Mouse (Mus musculus): ENCODE results near the gene Plekhb2. TPM values are rescaled to one million over a fixed set of nuclear protein-coding genes. Genes with fewer than 3 reads are reported as not detected.
A peak's percentile ranks its signal among the peaks of the same experiment; 100 is the strongest.

Gene Plekhb2
- total and polyA plus RNA-seq, 3 experiments = 115 to 193 (median 187) TPM

GRCm38 (mm10) chr1:34866815-34867573 lies 17.2 kb downstream of the Plekhb2 start:
- peak; percentile 90 for DNase-seq

- no peak for DNase-seq
Measured at GRCm38 (mm10) chr1:34867574-34867955, 17.8 kb downstream of the Plekhb2 start.

- DNase-seq = no peak
Measured at GRCm38 (mm10) chr1:34868391-34868790, 18.6 kb downstream of the Plekhb2 start.

- no peak for DNase-seq
Measured at GRCm38 (mm10) chr1:34869231-34869630, 19.5 kb downstream of the Plekhb2 start.

- no peak for DNase-seq
Measured at GRCm38 (mm10) chr1:34871170-34871569, 21.4 kb downstream of the Plekhb2 start.

- no peak for DNase-seq
Measured at GRCm38 (mm10) chr1:34873551-34873950, 23.8 kb downstream of the Plekhb2 start.

GRCm38 (mm10) chr1:34879611-34880010 lies 29.8 kb downstream of the Plekhb2 start:
- no peak for DNase-seq

GRCm38 (mm10) chr1:34883776-34884175 lies 34.0 kb downstream of the Plekhb2 start:
- DNase-seq = no peak

- peak; percentile 17 for DNase-seq
Measured at GRCm38 (mm10) chr1:34891559-34892289, 41.9 kb downstream of the Plekhb2 start.

GRCm38 (mm10) chr1:34892466-34892865 lies 42.7 kb downstream of the Plekhb2 start:
- DNase-seq = no peak

GRCm38 (mm10) chr1:34893331-34893730 lies 43.6 kb downstream of the Plekhb2 start:
- DNase-seq = no peak

GRCm38 (mm10) chr1:34893831-34894230 lies 44.1 kb downstream of the Plekhb2 start:
- no peak for DNase-seq

GRCm38 (mm10) chr1:34896102-34896501 lies 46.3 kb downstream of the Plekhb2 start:
- no peak for DNase-seq

- peak; percentile 55 for DNase-seq
Measured at GRCm38 (mm10) chr1:34896898-34897297, 47.1 kb downstream of the Plekhb2 start.

GRCm38 (mm10) chr1:34928656-34929055 lies 78.9 kb downstream of the Plekhb2 start:
- DNase-seq = no peak

Other genes with a start within 250 kb of the Plekhb2 start
- gene Fam168b, start 6.9 kb upstream of the Plekhb2 start, total RNA-seq (2021) = 100 to 1,000 TPM; 113 to 203 TPM
- gene Fam168b, start 6.9 kb upstream of the Plekhb2 start, polyA plus RNA-seq (2012; rRNA removed) = 359 and 507 TPM in 2 replicates